Mouse (Mus musculus): ENCODE measurements at regions not wholly inside any gene's neighbourhood (a gene's known extent, or its start where the extent isn't known, plus 50 kb on each side); places are given as distances from the start of the nearest gene placed in this dataset.

DNA sequence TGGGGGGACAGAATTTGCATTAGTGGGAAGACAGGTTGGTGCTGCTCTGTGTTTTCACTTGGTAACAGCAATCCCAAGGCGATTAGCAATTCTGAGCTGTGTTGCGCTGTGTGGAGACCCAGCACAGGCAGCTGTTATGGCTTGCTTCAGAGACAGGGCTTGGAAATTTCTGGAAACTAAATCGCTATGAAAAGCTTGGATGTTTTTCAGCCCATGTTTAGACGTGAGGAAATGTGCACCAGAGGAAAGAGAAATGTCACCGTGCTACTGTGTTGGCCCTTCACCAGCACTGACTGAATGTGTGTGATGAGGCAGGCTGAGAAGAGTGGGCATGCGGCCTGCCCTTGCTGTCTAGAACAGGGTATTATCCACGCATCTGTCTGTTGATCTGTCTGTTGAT lies 164.6 kb downstream of the Tshz3 start:
- TF ChIP-seq CTCF (IDR thresholded peaks at IDR 0.05; ENCODE audit: borderline replicate concordance, insufficient read depth, low read depth, low read length) (no peak), POLR2A (IDR thresholded peaks at IDR 0.05; ENCODE audit: borderline replicate concordance, insufficient read depth, low read length) (no peak)

All from cerebellum, adult 2 months (tissue).